Mouse (Mus musculus) lung, postnatal 36 days (tissue): ENCODE measurements at regions not wholly inside any gene's neighbourhood (a gene's known extent, or its start where the extent isn't known, plus 50 kb on each side); places are given as distances from the start of the nearest gene placed in this dataset.

Source experiments
- DNase-seq: peaks from one replicate; pipeline ENCODE4 v3.0.0; 2022; ENCODE audit warnings: mixed read lengths

DNA sequence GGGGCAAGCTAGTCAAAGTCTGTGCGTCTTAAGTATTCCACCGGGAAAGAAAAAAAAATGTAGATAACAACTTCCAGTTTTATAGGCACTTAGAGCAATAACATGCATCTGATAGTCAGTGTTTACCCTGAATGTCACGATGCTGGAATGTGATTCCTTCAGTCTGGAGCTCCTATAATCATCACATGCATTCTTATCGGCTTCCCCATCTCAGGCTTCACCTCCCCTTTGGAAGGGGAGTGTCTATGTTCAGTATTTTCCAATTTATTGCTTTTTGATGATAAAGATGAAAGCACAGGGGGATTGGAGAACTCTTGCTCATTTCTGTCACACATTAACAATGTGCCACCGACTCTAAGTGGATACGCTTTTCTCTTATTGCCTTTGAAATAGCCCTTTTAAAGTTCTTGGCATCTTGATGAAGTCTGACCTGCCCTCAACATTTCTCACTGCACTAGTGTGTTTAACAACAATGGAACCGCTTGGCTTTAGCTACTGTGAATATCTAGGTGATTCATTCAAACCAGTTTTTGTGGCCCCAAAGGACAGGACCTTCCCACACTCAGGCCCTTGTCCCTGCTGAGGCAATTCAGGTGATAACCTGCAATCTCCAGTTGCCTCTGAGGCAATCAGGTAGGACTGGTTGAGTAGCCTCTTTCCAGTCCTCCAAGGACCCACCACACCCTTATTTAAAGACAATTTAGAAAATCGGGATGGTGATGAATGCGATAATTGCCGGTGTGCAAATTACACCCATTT is 101.5 kb upstream of the Btg1 start:
- DNase-seq = no peak

DNA sequence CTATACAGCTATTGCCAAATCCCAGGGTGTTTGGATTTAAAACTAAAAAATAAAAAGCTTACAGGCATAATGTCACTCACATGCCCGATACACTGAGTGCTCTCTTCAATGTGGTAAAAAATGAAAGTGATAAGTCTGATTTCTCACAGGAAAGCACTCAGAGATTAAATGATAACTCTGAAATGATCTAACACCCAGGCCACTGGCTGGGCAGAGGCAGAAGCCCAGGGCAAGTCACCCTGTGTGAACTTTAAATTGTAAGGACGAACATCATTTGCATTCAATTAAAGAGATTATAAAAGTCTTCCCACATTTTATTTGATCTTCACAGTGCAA is 100.9 kb upstream of the Btg1 start:
- DNase-seq = no peak

DNA sequence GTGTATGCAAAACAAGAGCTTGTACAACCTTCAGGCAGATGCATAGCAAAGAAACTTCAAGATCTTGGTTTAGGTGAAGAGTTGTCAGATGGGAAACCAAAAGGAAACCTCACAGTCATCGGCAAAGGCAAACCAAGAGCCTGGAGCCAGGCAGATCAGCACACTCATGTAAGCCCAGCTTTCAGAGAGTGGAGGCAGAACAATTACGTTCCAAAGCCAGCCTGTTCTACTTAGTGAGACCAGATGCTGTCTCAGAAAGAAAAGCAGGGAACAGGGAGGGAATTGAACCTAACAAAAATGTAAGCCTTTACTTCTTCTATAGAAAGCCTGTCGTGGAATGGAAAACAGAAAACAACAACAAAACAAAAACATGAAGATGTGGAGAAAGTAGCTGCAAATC is 97.4 kb upstream of the Btg1 start:
- no peak for DNase-seq

DNA sequence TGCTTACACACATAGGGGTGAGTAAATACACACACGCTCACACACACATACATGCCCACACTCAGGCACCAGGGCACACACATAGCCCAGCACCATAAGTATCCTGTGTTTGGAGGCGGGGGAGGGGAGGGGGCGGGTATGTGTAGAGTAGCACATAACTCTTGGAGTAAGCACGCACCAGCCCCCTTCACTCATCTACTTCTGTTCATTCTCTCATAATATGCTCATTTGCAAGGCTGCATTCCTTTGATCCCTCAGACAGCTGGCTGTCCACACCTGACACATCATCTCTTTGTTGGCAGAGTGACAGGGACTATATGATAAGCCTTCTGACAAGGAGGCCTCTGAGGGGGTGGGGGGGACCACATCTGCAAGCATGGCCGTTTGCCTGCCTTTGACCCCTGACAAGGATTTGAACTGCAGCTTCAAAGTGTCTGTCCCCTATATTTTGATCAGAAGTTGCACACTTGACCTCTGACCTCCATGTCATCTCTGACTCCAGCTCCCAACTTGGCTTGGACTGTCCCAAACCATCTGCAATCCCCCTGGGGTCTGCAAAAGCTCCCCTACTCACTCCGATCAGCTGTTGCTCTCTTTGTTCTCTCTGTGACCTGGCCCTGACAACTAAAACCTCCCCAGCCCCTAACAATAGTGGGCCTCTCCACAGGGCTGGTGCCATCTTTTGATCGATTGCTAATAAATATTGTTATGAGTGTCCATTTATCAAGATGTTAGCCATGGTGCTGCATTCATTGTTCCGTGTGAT is 95.6 kb upstream of the Btg1 start:
- DNase-seq = no peak

DNA sequence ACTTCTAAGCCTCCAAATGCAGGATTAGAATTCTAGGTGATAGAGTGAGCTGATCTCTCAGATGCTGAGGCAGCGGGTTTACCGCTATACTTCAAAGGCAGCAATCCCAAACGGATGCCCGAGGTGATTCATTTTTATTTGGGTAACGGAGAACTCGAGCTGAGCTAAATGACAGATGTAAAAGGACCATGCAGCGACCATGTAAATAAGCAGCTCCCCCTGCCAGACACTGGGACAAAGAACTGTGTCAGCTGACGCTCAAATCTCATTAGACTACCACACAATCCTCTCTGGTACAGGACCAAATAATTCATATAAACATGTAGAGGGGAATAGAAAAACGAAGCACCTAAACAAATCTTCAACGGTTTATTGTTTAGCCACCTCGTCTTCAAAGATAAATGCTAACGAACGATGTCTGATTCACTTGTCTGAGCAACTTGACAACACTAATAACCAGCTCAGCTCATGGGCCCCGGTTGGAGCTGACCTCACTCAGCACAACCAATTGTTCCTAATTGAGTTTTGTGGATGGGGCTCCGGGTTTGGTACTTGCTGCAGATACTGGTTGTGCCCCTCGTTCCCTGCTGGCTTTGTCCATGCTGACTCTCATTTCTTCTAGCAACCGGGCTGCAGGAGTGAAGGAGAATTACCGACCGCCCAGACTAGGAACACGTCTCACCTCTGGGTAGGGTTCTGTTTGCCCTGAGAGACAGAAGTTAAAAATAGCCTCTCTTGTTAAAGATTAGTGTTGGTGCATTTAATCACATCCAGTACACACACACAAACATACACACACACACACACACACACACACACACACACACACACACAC is 92.6 kb upstream of the Btg1 start:
- no peak for DNase-seq

DNA sequence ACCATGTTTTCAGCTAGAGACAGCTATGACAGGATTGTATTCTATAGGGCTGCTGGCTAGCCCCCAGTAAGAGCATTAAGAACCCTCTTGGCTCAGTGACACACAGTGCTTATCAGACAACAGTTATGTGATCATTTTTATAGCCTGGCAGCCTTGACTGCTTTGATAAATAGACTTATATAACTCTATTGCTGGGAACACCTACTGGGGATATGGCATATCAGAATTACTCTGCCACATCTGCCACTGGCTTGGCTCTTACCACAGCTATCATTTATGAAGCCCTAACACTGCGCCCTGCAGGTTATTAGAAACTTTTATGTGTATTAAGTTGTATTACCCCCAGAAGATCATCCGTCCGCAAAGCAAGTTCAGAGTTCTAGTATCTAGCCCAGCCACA is 88.9 kb upstream of the Btg1 start:
- DNase-seq = no peak

DNA sequence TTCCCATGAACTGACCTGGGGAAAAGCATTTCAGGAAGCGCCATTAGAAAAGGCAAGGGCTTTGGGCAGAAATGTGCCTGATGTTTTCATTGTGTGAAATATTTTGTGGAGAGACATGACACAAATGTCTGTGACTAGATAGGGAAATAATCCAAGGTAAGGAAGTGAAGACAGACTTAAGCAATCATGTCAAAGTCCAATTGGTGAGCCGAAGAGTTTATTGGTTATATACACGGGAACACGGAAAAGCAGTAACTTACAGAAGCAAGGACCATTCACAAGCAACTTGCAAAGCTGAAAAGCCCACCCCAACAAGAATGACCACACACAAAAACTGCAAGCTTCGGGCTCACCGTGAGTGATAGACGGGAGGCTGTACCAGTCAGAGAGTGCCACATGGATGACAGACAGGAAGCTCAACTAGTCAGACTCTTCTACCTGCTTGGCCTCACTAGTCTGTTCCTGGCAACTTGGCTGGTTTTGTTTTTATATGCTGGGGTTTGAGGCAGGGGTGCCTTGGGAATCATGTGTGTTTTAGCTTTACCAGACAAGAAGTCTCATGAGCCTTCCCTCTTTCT is 82.2 kb upstream of the Btg1 start:
- peak; percentile 24 for DNase-seq

DNA sequence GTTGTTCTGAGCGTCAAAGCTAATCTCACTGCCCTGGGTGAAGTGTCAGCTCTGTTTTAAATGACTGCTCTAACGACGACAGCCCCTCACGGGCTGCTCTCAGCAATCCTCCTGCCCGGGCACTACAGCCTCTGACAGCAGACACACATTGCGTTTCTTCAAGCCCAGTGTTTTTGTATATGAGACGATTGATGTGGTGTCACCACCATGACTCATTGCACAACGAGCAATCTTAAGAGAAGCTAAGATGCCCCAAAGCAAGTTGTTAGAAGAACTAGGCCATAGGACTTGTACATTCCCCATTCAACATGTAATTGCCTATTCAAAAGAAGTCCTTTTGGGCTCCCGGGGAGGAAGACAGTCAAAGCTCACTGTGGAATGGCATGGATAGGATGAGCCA is 81.3 kb upstream of the Btg1 start:
- DNase-seq = peak; percentile 11

DNA sequence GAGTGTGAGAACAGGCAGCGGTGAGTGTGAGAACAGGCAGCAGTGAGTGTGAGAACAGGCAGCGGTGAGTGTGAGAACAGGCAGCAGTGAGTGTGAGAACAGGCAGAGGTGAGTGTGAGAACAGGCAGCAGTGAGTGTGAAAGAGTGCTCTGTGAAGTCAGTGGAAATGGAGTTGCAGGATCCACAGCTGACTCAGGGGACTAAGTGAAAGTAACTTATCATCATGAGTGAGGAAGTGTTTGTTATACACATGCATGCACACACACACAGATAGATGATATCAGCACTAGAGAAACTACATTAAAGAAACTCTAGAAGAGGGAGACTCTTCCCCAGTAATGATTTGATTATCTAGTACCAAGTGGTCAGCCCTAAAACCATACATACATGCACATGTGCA is 76.0 kb upstream of the Btg1 start:
- no peak for DNase-seq

DNA sequence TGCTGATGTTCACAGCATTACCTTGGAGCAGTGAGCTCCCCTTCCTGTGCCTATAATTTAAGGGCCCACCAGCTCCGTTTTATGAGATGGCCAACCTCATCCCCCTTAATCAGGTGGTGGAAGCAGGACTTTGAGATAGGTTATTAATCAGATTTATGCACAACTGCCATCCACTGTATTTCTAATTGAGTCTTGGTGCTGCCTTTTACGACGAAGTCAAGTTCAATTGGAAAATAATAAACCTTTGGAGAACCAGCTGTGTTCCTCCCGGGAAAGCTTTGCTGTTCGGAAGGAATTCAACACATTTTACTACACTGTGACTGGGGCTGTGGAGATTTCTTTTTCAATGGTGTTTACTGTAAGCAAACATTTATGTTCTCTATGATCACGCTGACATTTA is 71.5 kb upstream of the Btg1 start:
- DNase-seq = no peak

DNA sequence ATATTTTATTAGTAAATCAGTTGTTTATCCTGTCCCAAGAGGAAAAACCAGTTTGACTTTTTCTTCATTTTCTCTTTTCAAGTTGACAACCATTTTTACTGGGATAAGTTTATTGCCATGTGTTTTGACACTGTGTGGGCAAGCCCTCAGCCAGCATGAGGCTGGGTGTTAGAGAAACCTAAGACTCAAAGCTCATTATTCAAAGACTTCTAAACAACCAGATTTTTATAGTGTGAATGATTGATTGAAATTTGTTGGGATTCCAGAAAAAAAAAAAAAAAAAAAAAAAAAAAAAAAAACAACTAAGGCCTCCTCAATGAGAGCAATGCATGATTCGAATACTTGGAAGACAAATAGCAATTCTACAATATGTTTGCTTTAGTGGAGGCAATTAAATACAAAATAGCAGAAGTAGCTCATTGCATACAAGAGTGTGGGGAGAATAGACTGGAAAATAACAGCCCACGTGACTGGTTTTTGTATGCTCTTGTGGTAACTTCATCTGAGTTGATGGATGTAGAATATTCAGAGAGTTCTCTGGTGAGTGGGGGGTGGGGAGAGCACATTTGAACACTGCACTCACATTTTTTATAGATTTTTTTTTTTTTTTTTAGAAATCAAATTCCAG is 70.9 kb upstream of the Btg1 start:
- peak; percentile 28 for DNase-seq

DNA sequence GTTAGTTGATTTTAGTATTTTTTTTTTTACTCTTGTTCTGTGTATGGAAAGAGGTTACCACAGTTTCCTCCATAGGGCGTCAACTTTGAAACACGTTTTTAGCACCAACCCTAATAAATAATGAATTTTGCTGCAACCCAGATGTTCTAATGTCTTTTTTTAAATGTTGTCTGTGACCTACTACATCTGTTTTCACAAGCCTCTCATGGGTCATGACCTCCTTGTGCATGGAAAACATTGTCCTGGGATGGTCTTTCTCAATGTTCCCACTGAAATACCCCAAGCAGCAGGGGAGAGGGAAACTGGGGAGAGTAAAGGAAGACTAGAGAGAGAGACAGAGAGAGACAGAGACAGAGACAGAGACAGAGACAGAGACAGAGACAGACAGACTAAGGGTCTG is 67.2 kb upstream of the Btg1 start:
- DNase-seq = no peak

DNA sequence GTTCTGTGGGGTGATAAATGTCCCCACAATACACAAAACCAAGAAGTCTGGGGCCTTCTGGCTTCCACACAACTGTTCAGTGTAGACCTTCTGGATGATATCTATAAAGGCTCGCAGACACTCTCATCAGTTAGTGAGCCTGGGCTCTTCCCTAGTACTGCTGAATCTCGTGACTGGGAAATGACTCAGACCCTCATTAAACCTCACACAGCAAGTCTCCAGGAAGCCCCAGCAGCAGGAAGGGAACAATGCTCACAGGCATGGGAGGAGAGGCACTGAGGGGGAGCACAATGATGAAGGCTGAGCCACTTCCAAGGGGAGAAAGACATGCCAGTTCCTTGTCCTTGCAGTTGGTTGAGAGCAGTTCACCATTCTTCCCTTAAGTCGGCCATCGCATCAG is 66.5 kb upstream of the Btg1 start:
- no peak for DNase-seq

DNA sequence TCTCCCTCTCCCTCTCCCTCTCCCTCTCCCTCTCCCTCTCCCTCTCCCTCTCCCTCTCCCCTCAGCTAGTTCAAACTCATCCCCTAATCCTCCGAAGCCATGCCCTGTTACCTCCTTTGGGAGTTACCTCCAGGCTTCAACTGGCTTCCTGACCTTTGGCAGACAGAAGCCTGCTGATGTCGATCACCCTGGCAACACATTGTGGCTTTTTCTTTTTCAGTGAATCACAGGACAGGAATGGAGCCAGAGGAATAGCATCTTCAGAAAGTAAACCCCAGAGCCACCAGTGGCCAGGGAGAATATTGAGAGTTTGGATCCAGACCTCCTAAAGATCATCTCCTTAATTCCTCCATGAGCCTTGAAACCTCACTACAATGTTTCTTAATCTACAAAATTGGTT is 59.5 kb upstream of the Btg1 start:
- no peak for DNase-seq

DNA sequence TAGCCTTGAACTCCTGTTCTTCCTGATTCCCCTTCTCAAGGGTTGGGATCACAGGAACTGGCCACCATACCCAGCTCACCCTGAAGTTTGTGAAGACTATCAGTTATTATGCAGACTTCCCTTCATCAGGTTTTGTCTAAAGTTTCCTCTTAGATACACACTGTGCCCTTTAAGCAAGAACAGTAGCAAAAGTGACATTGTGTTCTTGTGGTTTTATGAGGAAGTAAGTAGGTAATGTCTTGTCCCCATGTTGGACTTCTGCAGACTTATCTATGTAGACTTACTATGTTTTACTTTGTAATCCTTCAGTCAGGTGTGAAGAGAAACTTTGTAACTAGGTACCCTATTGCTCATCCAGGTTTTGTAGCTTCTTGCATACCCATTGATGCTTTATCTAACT is 51.5 kb upstream of the Btg1 start:
- peak; percentile 18 for DNase-seq
